Mouse (Mus musculus) small intestine, adult 2 months (tissue): ENCODE measurements around the gene Rft1. TPM values are rescaled to one million over a fixed set of nuclear protein-coding genes. Genes with fewer than 3 reads are reported as not detected.

ENCODE experiments used
- H3K27ac ChIP-seq: fragments of 200-500 bp; 2 replicates; pipeline ENCODE4 v1.5.1; 2012; ENCODE audit warnings: low read depth, low read length, control low read depth, inconsistent platforms; ENCODE audit not compliant: insufficient read depth
- H3K27me3 ChIP-seq: fragments of 200-500 bp; 2 replicates; pipeline ENCODE4 v1.6.1; 2012; ENCODE audit warnings: mild to moderate bottlenecking, moderate library complexity, low read length, inconsistent platforms; ENCODE audit not compliant: control insufficient read depth, insufficient read depth
- H3K36me3 ChIP-seq: fragments of 200-500 bp; 2 replicates; pipeline ENCODE4 v1.6.1; 2012; ENCODE audit warnings: mild to moderate bottlenecking, low read length, control low read depth, inconsistent platforms; ENCODE audit not compliant: control insufficient read depth, insufficient read depth
- H3K4me1 ChIP-seq: fragments of 200-500 bp; 2 replicates; pipeline ENCODE4 v1.6.1; 2012; ENCODE audit warnings: low read length, inconsistent platforms, mixed read lengths; ENCODE audit not compliant: control insufficient read depth, insufficient read depth, insufficient read length
- H3K4me3 ChIP-seq: fragments of 200-500 bp; 2 replicates; pipeline ENCODE4 v1.5.1; 2012; ENCODE audit warnings: low read depth, mild to moderate bottlenecking, control low read depth, inconsistent platforms, low read length, moderate library complexity
- CTCF ChIP-seq: fragments of 200-500 bp; IDR thresholded peaks from 2 replicates; pipeline ENCODE4 v1.5.1; 2012; ENCODE audit warnings: low read depth, mild to moderate bottlenecking, control low read depth, inconsistent platforms, low read length, moderate library complexity, mixed read lengths; ENCODE audit not compliant: insufficient replicate concordance, insufficient read length; ENCODE audit errors: extremely low read depth
- POLR2A ChIP-seq: fragments of 200-500 bp; IDR thresholded peaks from 2 replicates; pipeline ENCODE4 v1.6.1; 2012; ENCODE audit warnings: low read depth, mild to moderate bottlenecking, control low read depth, inconsistent platforms, low read length, moderate library complexity
- WGBS: fragments of 180-500 bp; shearing (Covaris S2); methylation state at CpG from one replicate; pipeline ENCODE4 v1.1.7; 2018; 5-methylcytosine and 5-hydroxymethylcytosine counted together
- polyA plus RNA-seq: library from polyadenylated mRNA; depleted of rRNA; stranded (reverse); fragments of >200 nt; gene quantifications from 2 replicates; pipeline ENCODE4 v1.2.3, GENCODE M21; 2012; rRNA removed

The Rft1 gene
- polyA plus RNA-seq, 1 experiment, result 5.6 TPM

- no peak for TF ChIP-seq POLR2A
- TF ChIP-seq CTCF, result no peak
- H3K4me1 ChIP-seq, result no peaks in the 10 kb centered on the region
- no peak overlapping the region for H3K27ac ChIP-seq
- no peaks in the 10 kb centered on the region for H3K36me3 ChIP-seq
- 69% methylated on average over 5 of the region's 5 CpGs for WGBS
- no peaks in the 10 kb centered on the region for H3K27me3 ChIP-seq
- no peak overlapping the region for H3K4me3 ChIP-seq
Observed at GRCm38 (mm10) chr14:30722406-30722805, 68.2 kb downstream of the Rft1 start.

GRCm38 (mm10) chr14:30731896-30732295, 77.7 kb downstream of the Rft1 start:
- 22% methylated on average over 3 of the region's 3 CpGs for WGBS
- Histone ChIP-seq H3K36me3 (no peaks in the 10 kb centered on the region), H3K4me3 (no peak overlapping the region), H3K27me3 (no peaks in the 10 kb centered on the region), H3K4me1 (peaks cover 2% of the 10 kb centered on the region; the same call in 1 of the 2 replicates), H3K27ac (no peak overlapping the region)
- no peak for TF ChIP-seq CTCF
- TF ChIP-seq POLR2A, result no peak

- H3K27me3 ChIP-seq, result no peaks in the 10 kb centered on the region
- WGBS, result 96% methylated on average over 5 of the region's 5 CpGs
- H3K27ac ChIP-seq, result no peak overlapping the region
- no peak for TF ChIP-seq CTCF
- TF ChIP-seq POLR2A, result no peak
- no peak overlapping the region for H3K4me3 ChIP-seq
- H3K4me1 ChIP-seq, result peaks cover 2% of the 10 kb centered on the region; the same call in 1 of the 2 replicates
- H3K36me3 ChIP-seq, result no peaks in the 10 kb centered on the region
Observed at GRCm38 (mm10) chr14:30734665-30735064, 80.5 kb downstream of the Rft1 start.

GRCm38 (mm10) chr14:30735810-30736209, 81.7 kb downstream of the Rft1 start:
- no peaks in the 10 kb centered on the region for H3K27me3 ChIP-seq
- TF ChIP-seq POLR2A, result no peak
- no peak for TF ChIP-seq CTCF
- 78% methylated on average over 3 of the region's 3 CpGs for WGBS
- no peak overlapping the region for H3K27ac ChIP-seq
- no peaks in the 10 kb centered on the region for H3K36me3 ChIP-seq
- H3K4me1 ChIP-seq, result peaks cover 2% of the 10 kb centered on the region; the same call in 1 of the 2 replicates
- no peak overlapping the region for H3K4me3 ChIP-seq

- WGBS, result 75% methylated on average over 1 of the region's 1 CpGs
Observed at GRCm38 (mm10) chr14:30736413-30736812, 82.3 kb downstream of the Rft1 start.

More at GRCm38 (mm10) chr14:30736413-30736812, 82.3 kb downstream of the Rft1 start:
- TF ChIP-seq POLR2A (no peak), CTCF (no peak)
- Histone ChIP-seq H3K4me3 (no peak overlapping the region), H3K27ac (no peak overlapping the region), H3K36me3 (no peaks in the 10 kb centered on the region), H3K27me3 (no peaks in the 10 kb centered on the region), H3K4me1 (peaks cover 2% of the 10 kb centered on the region; the same call in 1 of the 2 replicates)

Other genes with a start within 250 kb of the Rft1 start
- gene Dcp1a, start 174.8 kb upstream of the Rft1 start, polyA plus RNA-seq, result 15.9 and 28.6 TPM in 2 replicates
- gene Cacna1d, start 162.9 kb upstream of the Rft1 start, polyA plus RNA-seq, result 1.8 and 2.3 TPM in 2 replicates
- 160 and 364 TPM in 2 replicates for gene Tkt, start 106.0 kb upstream of the Rft1 start, polyA plus RNA-seq
- gene Prkcd, start 28.1 kb upstream of the Rft1 start, polyA plus RNA-seq, result 149 and 287 TPM in 2 replicates
- gene Sfmbt1, start 60.5 kb downstream of the Rft1 start, polyA plus RNA-seq, result 0.28 and 0.62 TPM in 2 replicates
- 7.1 and 11.2 TPM in 2 replicates for gene Tmem110, start 171.2 kb downstream of the Rft1 start, polyA plus RNA-seq
- gene Mustn1, start 224.8 kb downstream of the Rft1 start, polyA plus RNA-seq, result 12.9 and 22.9 TPM in 2 replicates
- gene Itih4, start 232.1 kb downstream of the Rft1 start, polyA plus RNA-seq, result 3.8 TPM in 1 of 2 replicates, not detected in the other